Mouse (Mus musculus): ENCODE measurements around the gene Zfp763. TPM values are rescaled to one million over a fixed set of nuclear protein-coding genes. Genes with fewer than 3 reads are reported as not detected.

Gene Zfp763
- polyA plus RNA-seq, 1 experiment from 2014 or later: 15.8 TPM

GRCm38 (mm10) chr17:32992699-32993474 is 40.3 kb downstream of the Zfp763 start, which contains the start of gene Zfp952:
TSS of gene Zfp952 (plus strand) at chr17:32993129.
- WGBS: 1% methylated on average over 21 of the region's 21 CpGs
- no peaks in the 10 kb centered on the region; the same call in 1 of the 2 replicates for H3K36me3 ChIP-seq (ENCODE audit: control insufficient read depth, insufficient read depth, low read length)
- peak within 1 kb of the TSS; percentile 81 for H3K4me2 ChIP-seq (replicated peaks; ENCODE audit: low read depth, low read length)
- peak; percentile 92 for ATAC-seq (ENCODE audit: insufficient number of reproducible peaks, insufficient read depth, low FRiP score, low read depth)
- no peaks in the 10 kb centered on the region for H3K9me3 ChIP-seq (ENCODE audit: control insufficient read depth, low read depth, low read length)
- H3K27me3 ChIP-seq (ENCODE audit: control insufficient read depth, insufficient read depth, low read length): no peaks in the 10 kb centered on the region
- peaks cover 6% of the 10 kb centered on the region; the same call in 1 of the 2 replicates for H3K4me1 ChIP-seq (ENCODE audit: control insufficient read depth, insufficient read depth, low read length)
- peak within 1 kb of the TSS; percentile 52; the same call in 1 of the 2 replicates for H3K27ac ChIP-seq (ENCODE audit: low read length)
- H3K4me3 ChIP-seq (ENCODE audit: low read depth, low read length): peak within 1 kb of the TSS; percentile 58
- peak within 1 kb of the TSS; percentile 41 for H3K9ac ChIP-seq (replicated peaks; ENCODE audit: low read depth, low read length)

- H3K27me3 ChIP-seq (ENCODE audit: control insufficient read depth, insufficient read depth, low read length): no peaks in the 10 kb centered on the region
- ATAC-seq (ENCODE audit: insufficient number of reproducible peaks, insufficient read depth, low FRiP score, low read depth): no peak
- 65% methylated on average over 12 of the region's 12 CpGs for WGBS
- peaks cover 6% of the 10 kb centered on the region; the same call in 1 of the 2 replicates for H3K4me1 ChIP-seq (ENCODE audit: control insufficient read depth, insufficient read depth, low read length)
- peak overlapping the region; percentile 58 for H3K4me3 ChIP-seq (ENCODE audit: low read depth, low read length)
- no peaks in the 10 kb centered on the region for H3K9me3 ChIP-seq (ENCODE audit: control insufficient read depth, low read depth, low read length)
- H3K4me2 ChIP-seq (replicated peaks; ENCODE audit: low read depth, low read length): peak overlapping the region; percentile 81
- no peak overlapping the region for H3K9ac ChIP-seq (replicated peaks; ENCODE audit: low read depth, low read length)
- H3K27ac ChIP-seq (ENCODE audit: low read length): no peak overlapping the region
- no peaks in the 10 kb centered on the region; the same call in 1 of the 2 replicates for H3K36me3 ChIP-seq (ENCODE audit: control insufficient read depth, insufficient read depth, low read length)
Measured at GRCm38 (mm10) chr17:32991965-32992698, 41.1 kb downstream of the Zfp763 start.

GRCm38 (mm10) chr17:32986301-32986700 is 46.9 kb downstream of the Zfp763 start:
- whole genome bisulfite sequencing: 69% methylated on average over 4 of the region's 4 CpGs
- no peaks in the 10 kb centered on the region for H3K36me3 ChIP-seq (ENCODE audit: control insufficient read depth, insufficient read depth, low read length)
- H3K4me1 ChIP-seq (ENCODE audit: control insufficient read depth, insufficient read depth, low read length): no peaks in the 10 kb centered on the region
- no peak overlapping the region for H3K27ac ChIP-seq (ENCODE audit: low read length)
- H3K27me3 ChIP-seq (ENCODE audit: control insufficient read depth, insufficient read depth, low read length): no peaks in the 10 kb centered on the region
- H3K4me3 ChIP-seq (ENCODE audit: low read depth, low read length): no peak overlapping the region
- no peak for ATAC-seq (ENCODE audit: insufficient number of reproducible peaks, insufficient read depth, low FRiP score, low read depth)
- H3K4me2 ChIP-seq (replicated peaks; ENCODE audit: low read depth, low read length): no peak overlapping the region
- no peak overlapping the region for H3K9ac ChIP-seq (replicated peaks; ENCODE audit: low read depth, low read length)
- H3K9me3 ChIP-seq (ENCODE audit: control insufficient read depth, low read depth, low read length): no peaks in the 10 kb centered on the region

- 70% methylated on average over 4 of the region's 4 CpGs for WGBS
- no peaks in the 10 kb centered on the region for H3K9me3 ChIP-seq (ENCODE audit: control insufficient read depth, low read depth, low read length)
- H3K4me2 ChIP-seq (replicated peaks; ENCODE audit: low read depth, low read length): no peak overlapping the region
- no peak for ATAC-seq (ENCODE audit: insufficient number of reproducible peaks, insufficient read depth, low FRiP score, low read depth)
- no peak overlapping the region for H3K9ac ChIP-seq (replicated peaks; ENCODE audit: low read depth, low read length)
- H3K4me1 ChIP-seq (ENCODE audit: control insufficient read depth, insufficient read depth, low read length): no peaks in the 10 kb centered on the region
- H3K27me3 ChIP-seq (ENCODE audit: control insufficient read depth, insufficient read depth, low read length): no peaks in the 10 kb centered on the region
- H3K4me3 ChIP-seq (ENCODE audit: low read depth, low read length): no peak overlapping the region
- no peak overlapping the region for H3K27ac ChIP-seq (ENCODE audit: low read length)
- H3K36me3 ChIP-seq (ENCODE audit: control insufficient read depth, insufficient read depth, low read length): peaks cover 27% of the 10 kb centered on the region
Measured at GRCm38 (mm10) chr17:32981361-32981760, 51.8 kb downstream of the Zfp763 start.

Other genes starting within 250 kb of the Zfp763 start
- 61.9 and 62.0 TPM in 2 replicates for gene Zfp871, start 245.1 kb downstream of the Zfp763 start, polyA plus RNA-seq (2014; fragmentation: Nextera tagmentation; extraction: Ambion mirVana)
- gene Zfp811, start 223.5 kb downstream of the Zfp763 start, polyA plus RNA-seq (2014; fragmentation: Nextera tagmentation; extraction: Ambion mirVana): 4.7 and 5.4 TPM in 2 replicates
- 20.6 and 21.4 TPM in 2 replicates for gene Zfp799, start 203.1 kb downstream of the Zfp763 start, polyA plus RNA-seq (2014; fragmentation: Nextera tagmentation; extraction: Ambion mirVana)
- 6.0 and 8.7 TPM in 2 replicates for gene Zfp870, start 141.8 kb downstream of the Zfp763 start, polyA plus RNA-seq (2014; fragmentation: Nextera tagmentation; extraction: Ambion mirVana)
- gene Cyp4f14, start 116.1 kb downstream of the Zfp763 start, polyA plus RNA-seq (2014; fragmentation: Nextera tagmentation; extraction: Ambion mirVana): not detected in 2 replicates
- 12.3 and 18.8 TPM in 2 replicates for gene Cyp4f13, start 86.0 kb downstream of the Zfp763 start, polyA plus RNA-seq (2014; fragmentation: Nextera tagmentation; extraction: Ambion mirVana)
- gene Zfp472, start 67.6 kb downstream of the Zfp763 start, polyA plus RNA-seq (2014; fragmentation: Nextera tagmentation; extraction: Ambion mirVana): 13.6 and 13.9 TPM in 2 replicates
- 13.1 and 14.2 TPM in 2 replicates for gene Zfp952, start 40.3 kb downstream of the Zfp763 start, polyA plus RNA-seq (2014; fragmentation: Nextera tagmentation; extraction: Ambion mirVana)
- not detected in 2 replicates for gene 4921501E09Rik, start 34.7 kb upstream of the Zfp763 start, polyA plus RNA-seq (2014; fragmentation: Nextera tagmentation; extraction: Ambion mirVana)
- 9.5 and 12.0 TPM in 2 replicates for gene Zfp563, start 55.9 kb upstream of the Zfp763 start, polyA plus RNA-seq (2014; fragmentation: Nextera tagmentation; extraction: Ambion mirVana)
- not detected in 2 replicates for gene Morc2b, start 106.3 kb upstream of the Zfp763 start, polyA plus RNA-seq (2014; fragmentation: Nextera tagmentation; extraction: Ambion mirVana)
- gene Olfr55, start 135.0 kb upstream of the Zfp763 start, polyA plus RNA-seq (2014; fragmentation: Nextera tagmentation; extraction: Ambion mirVana): not detected in 2 replicates
- gene Olfr239, start 157.9 kb upstream of the Zfp763 start, polyA plus RNA-seq (2014; fragmentation: Nextera tagmentation; extraction: Ambion mirVana): not detected in 2 replicates
- gene Olfr1564, start 188.3 kb upstream of the Zfp763 start, polyA plus RNA-seq (2014; fragmentation: Nextera tagmentation; extraction: Ambion mirVana): not detected in 2 replicates
- gene Zfp955a, start 221.7 kb upstream of the Zfp763 start, polyA plus RNA-seq (2014; fragmentation: Nextera tagmentation; extraction: Ambion mirVana): 19.4 and 20.9 TPM in 2 replicates
- 0.04 TPM in 1 of 2 replicates, not detected in the other for gene Olfr63, start 231.3 kb upstream of the Zfp763 start, polyA plus RNA-seq (2014; fragmentation: Nextera tagmentation; extraction: Ambion mirVana)

All from stomach, embryonic 14.5 days (tissue).